Mouse (Mus musculus) megakaryocyte, adult 5-6 weeks (primary cell): ENCODE measurements around the gene Ptpn3. TPM values are rescaled to one million over a fixed set of nuclear protein-coding genes. Genes with fewer than 3 reads are reported as not detected.
"Not testable (repeated sequence)": the region's sequence is repeated elsewhere in the genome, so short reads cannot be mapped to it uniquely, and the experiment has no call there.

Experiments
- ATAC-seq: 2 replicates; pipeline ENCODE4 v1.8.0; 2016; ENCODE audit warnings: mild to moderate bottlenecking, inconsistent platforms; ENCODE audit not compliant: poor library complexity, severe bottlenecking
- total RNA-seq, 2 experiments: library from RNA; stranded (forward) in 1 of 2; stranded (reverse) in 1 of 2; fragments of 153-499, 151-499 nt in 1 of 2; fragments of 221-1000, 200-1000 nt in 1 of 2; gene quantifications; 2 replicates each; pipeline versions ENCODE4 v1.2.3 to v1.2.4; 2015 to 2017

Ptpn3 gene
- total RNA-seq, 2 experiments from 2014 or later, result 0.13 to 0.59 TPM

GRCm38 (mm10) chr4:57299701-57300468 lies 1.8 kb downstream of the Ptpn3 start:
- ATAC-seq, result peak; percentile 13; the same call in 1 of the 2 replicates

- 0 out of 2 replicates have a peak, but pooled peaks have one; percentile 13 for ATAC-seq
Observed at GRCm38 (mm10) chr4:57299308-57299700, 2.3 kb downstream of the Ptpn3 start.

- ATAC-seq, result no peak
Observed at GRCm38 (mm10) chr4:57298181-57298580, 3.5 kb downstream of the Ptpn3 start.

GRCm38 (mm10) chr4:57294971-57295656 lies 6.5 kb downstream of the Ptpn3 start:
- peak; percentile 39 for ATAC-seq

GRCm38 (mm10) chr4:57292670-57293069 lies 9.0 kb downstream of the Ptpn3 start:
- ATAC-seq, result no peak

GRCm38 (mm10) chr4:57290049-57290448 lies 11.6 kb downstream of the Ptpn3 start:
- no peak for ATAC-seq

GRCm38 (mm10) chr4:57287808-57288207 lies 13.8 kb downstream of the Ptpn3 start:
- ATAC-seq, result no peak

- no peak for ATAC-seq
Observed at GRCm38 (mm10) chr4:57285251-57285650, 16.4 kb downstream of the Ptpn3 start.

GRCm38 (mm10) chr4:57283189-57283588 lies 18.4 kb downstream of the Ptpn3 start:
- ATAC-seq, result no peak

- no peak for ATAC-seq
Observed at GRCm38 (mm10) chr4:57282630-57283029, 19.0 kb downstream of the Ptpn3 start.

- no peak for ATAC-seq
Observed at GRCm38 (mm10) chr4:57282179-57282578, 19.5 kb downstream of the Ptpn3 start.

GRCm38 (mm10) chr4:57280888-57281287 lies 20.7 kb downstream of the Ptpn3 start:
- ATAC-seq, result no peak

- 0 out of 2 replicates have a peak, but pooled peaks have one; percentile 31 for ATAC-seq
Observed at GRCm38 (mm10) chr4:57279229-57279628, 22.4 kb downstream of the Ptpn3 start.

GRCm38 (mm10) chr4:57278812-57279211 lies 22.8 kb downstream of the Ptpn3 start:
- peak; percentile 49 for ATAC-seq

GRCm38 (mm10) chr4:57277671-57278070 lies 24.0 kb downstream of the Ptpn3 start:
- no peak for ATAC-seq

- ATAC-seq, result peak; percentile 90
Observed at GRCm38 (mm10) chr4:57275116-57275743, 26.4 kb downstream of the Ptpn3 start.

- ATAC-seq, result no peak
Observed at GRCm38 (mm10) chr4:57273532-57274502, 27.8 kb downstream of the Ptpn3 start.

GRCm38 (mm10) chr4:57270991-57271390 lies 30.6 kb downstream of the Ptpn3 start:
- ATAC-seq, result no peak

GRCm38 (mm10) chr4:57270489-57270888 lies 31.1 kb downstream of the Ptpn3 start:
- ATAC-seq, result not testable (repeated sequence)

- no peak for ATAC-seq
Observed at GRCm38 (mm10) chr4:57269344-57269743, 32.3 kb downstream of the Ptpn3 start.
